Mouse (Mus musculus) neural tube, embryonic 11.5 days (tissue): ENCODE measurements at regions not wholly inside any gene's neighbourhood (a gene's known extent, or its start where the extent isn't known, plus 50 kb on each side); places are given as distances from the start of the nearest gene placed in this dataset.

ENCODE experiments used
- ATAC-seq: fragments of 200-750 bp; cut with Nextera tagmentation; 2 replicates; pipeline ENCODE4 v1.8.0; 2017; ENCODE audit warnings: moderate number of reproducible peaks, mild to moderate bottlenecking, moderate TSS enrichment, moderate library complexity; ENCODE audit not compliant: insufficient read depth, low FRiP score, low TSS enrichment
- DNase-seq: peaks from one replicate; pipeline ENCODE4 v3.0.0-alpha.2; 2015; ENCODE audit warnings: low spot score
- H3K27ac ChIP-seq: fragments of 300-500 bp; sonication (generic); 2 replicates; pipeline ENCODE4 v1.5.1; 2014; ENCODE audit warnings: low read depth, mild to moderate bottlenecking, low read length
- H3K27me3 ChIP-seq: fragments of 300-500 bp; sonication (generic); 2 replicates; pipeline ENCODE4 v1.6.1; 2014; ENCODE audit warnings: mild to moderate bottlenecking, low read length, mixed read lengths; ENCODE audit not compliant: control insufficient read depth, insufficient read depth
- H3K36me3 ChIP-seq: fragments of 300-500 bp; sonication (generic); 2 replicates; pipeline ENCODE4 v1.6.1; 2014; ENCODE audit warnings: mild to moderate bottlenecking, low read length, moderate library complexity, mixed read lengths; ENCODE audit not compliant: control insufficient read depth, insufficient read depth
- H3K4me1 ChIP-seq: fragments of 300-500 bp; sonication (generic); 2 replicates; pipeline ENCODE4 v1.6.1; 2014; ENCODE audit warnings: low read length, mixed read lengths; ENCODE audit not compliant: control insufficient read depth, insufficient read depth
- H3K4me2 ChIP-seq: fragments of 300-500 bp; sonication (generic); 2 replicates; pipeline ENCODE4 v1.6.1; 2014; ENCODE audit warnings: low read depth, mild to moderate bottlenecking, moderate library complexity
- H3K4me3 ChIP-seq: fragments of 300-500 bp; sonication (generic); 2 replicates; pipeline ENCODE4 v1.5.1; 2014; ENCODE audit warnings: low read depth, low read length
- H3K9ac ChIP-seq: fragments of 300-500 bp; sonication (generic); 2 replicates; pipeline ENCODE4 v1.6.1; 2014; ENCODE audit warnings: mild to moderate bottlenecking, low read length
- H3K9me3 ChIP-seq: fragments of 300-500 bp; sonication (generic); 2 replicates; pipeline ENCODE4 v1.6.1; 2016; ENCODE audit warnings: low read length; ENCODE audit not compliant: control insufficient read depth
- WGBS: fragments of 180-500 bp; shearing (Covaris S2); extraction: QIAGEN DNeasy Blood & Tissue Kit; methylation state at CpG from one replicate; pipeline ENCODE4 v1.1.7; 2014; 5-methylcytosine and 5-hydroxymethylcytosine counted together

DNA sequence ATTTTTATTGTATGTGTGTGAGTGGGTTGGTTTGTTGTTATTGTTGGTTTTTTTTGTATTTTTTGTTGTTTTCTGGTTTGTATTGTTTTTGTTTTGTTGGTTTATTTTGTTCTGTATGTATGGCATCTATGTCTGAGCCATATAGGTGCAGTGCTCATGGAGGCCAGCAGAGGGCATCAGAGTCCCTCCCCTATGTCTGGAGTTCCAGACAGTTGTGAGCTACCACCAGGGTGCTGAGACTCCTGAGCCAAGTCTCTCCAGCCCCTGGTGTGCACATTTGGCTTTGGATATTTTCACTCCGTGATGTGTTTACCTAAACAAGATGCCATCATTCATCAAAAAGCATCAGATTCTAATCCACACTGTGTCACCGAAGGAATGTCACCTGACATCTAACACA lies 59.2 kb upstream of the Nudt7 start:
- no peak overlapping the region for H3K27ac ChIP-seq
- 87% methylated on average over 2 of the region's 2 CpGs for WGBS

DNA sequence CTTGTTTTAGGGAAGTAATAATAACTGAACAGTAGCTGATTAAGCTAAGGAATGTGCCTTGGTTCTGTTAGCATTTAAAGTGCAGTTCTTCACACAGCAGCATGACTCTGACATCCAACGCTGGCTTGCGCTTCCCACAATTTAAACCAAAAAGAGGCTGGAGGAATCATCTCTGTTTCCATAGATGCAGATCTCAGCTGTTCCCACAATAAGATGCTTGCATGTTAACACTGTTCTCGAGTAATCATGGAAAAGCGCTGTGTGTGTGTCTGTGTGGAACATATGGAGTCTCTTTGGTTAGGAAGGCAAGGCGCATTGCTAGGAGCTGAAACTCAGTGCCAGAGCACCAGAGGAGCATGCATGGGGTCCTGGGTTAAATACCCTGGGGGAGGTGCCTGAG lies 56.7 kb upstream of the Nudt7 start:
- Histone ChIP-seq H3K4me1 (no peaks in the 10 kb centered on the region), H3K4me2 (no peak overlapping the region), H3K9me3 (no peaks in the 10 kb centered on the region), H3K27me3 (no peaks in the 10 kb centered on the region), H3K9ac (no peak overlapping the region), H3K27ac (no peak overlapping the region), H3K4me3 (no peak overlapping the region), H3K36me3 (no peaks in the 10 kb centered on the region)
- 92% methylated on average over 5 of the region's 5 CpGs for WGBS
- DNase-seq (no peak), ATAC-seq (no peak)

More for the DNA sequence above, 59.2 kb upstream of the Nudt7 start:
- Histone ChIP-seq H3K4me1 (no peaks in the 10 kb centered on the region), H3K36me3 (no peaks in the 10 kb centered on the region), H3K9me3 (no peaks in the 10 kb centered on the region), H3K27me3 (no peaks in the 10 kb centered on the region), H3K9ac (no peak overlapping the region), H3K4me2 (no peak overlapping the region), H3K4me3 (no peak overlapping the region)
- DNase-seq: peak; percentile 20
- ATAC-seq: no peak

- H3K36me3 ChIP-seq: no peaks in the 10 kb centered on the region
- peak; percentile 64 for DNase-seq
- H3K9ac ChIP-seq: no peak overlapping the region
- H3K4me2 ChIP-seq: no peak overlapping the region
- peak; percentile 67; the same call in 1 of the 2 replicates for ATAC-seq
- no peak overlapping the region for H3K4me3 ChIP-seq
- H3K27ac ChIP-seq: no peak overlapping the region
- no peaks in the 10 kb centered on the region for H3K4me1 ChIP-seq
- WGBS: 12% methylated on average over 10 of the region's 10 CpGs
- H3K9me3 ChIP-seq: no peaks in the 10 kb centered on the region
- no peaks in the 10 kb centered on the region for H3K27me3 ChIP-seq
Observed at GRCm38 (mm10) chr8:114081049-114081756, 52.2 kb upstream of the Nudt7 start.

- DNase-seq (no peak), ATAC-seq (no peak)
- Histone ChIP-seq H3K9me3 (no peaks in the 10 kb centered on the region), H3K36me3 (no peaks in the 10 kb centered on the region), H3K27ac (no peak overlapping the region), H3K9ac (no peak overlapping the region), H3K4me3 (no peak overlapping the region), H3K27me3 (no peaks in the 10 kb centered on the region), H3K4me2 (no peak overlapping the region), H3K4me1 (no peaks in the 10 kb centered on the region)
- WGBS: 72% methylated on average over 3 of the region's 3 CpGs
Observed at GRCm38 (mm10) chr8:114081757-114082059, 51.6 kb upstream of the Nudt7 start.
